Mouse (Mus musculus) heart, embryonic 15.5 days (tissue): ENCODE measurements around the gene Tprn. TPM values are rescaled to one million over a fixed set of nuclear protein-coding genes. Genes with fewer than 3 reads are reported as not detected.

ENCODE experiments used
- ATAC-seq: fragments of 200-750 bp; cut with Nextera tagmentation; replicated peaks from 2 replicates; pipeline ENCODE4 v1.8.0; 2017; ENCODE audit warnings: low read depth, moderate TSS enrichment; ENCODE audit not compliant: insufficient number of reproducible peaks, insufficient read depth, low FRiP score
- H3K27ac ChIP-seq: fragments of 300-500 bp; sonication (generic); 2 replicates; pipeline ENCODE4 v1.5.1; 2015; ENCODE audit warnings: mild to moderate bottlenecking, inconsistent platforms
- H3K27me3 ChIP-seq: fragments of 300-500 bp; sonication (generic); 2 replicates; pipeline ENCODE4 v1.6.1; 2015; ENCODE audit warnings: inconsistent platforms
- H3K36me3 ChIP-seq: fragments of 300-500 bp; sonication (generic); 2 replicates; pipeline ENCODE4 v1.6.1; 2015; ENCODE audit warnings: mild to moderate bottlenecking, inconsistent platforms
- H3K4me1 ChIP-seq: fragments of 300-500 bp; sonication (generic); replicated peaks from 2 replicates; pipeline ENCODE4 v1.6.1; 2015; ENCODE audit warnings: inconsistent platforms
- H3K4me2 ChIP-seq: fragments of 300-500 bp; sonication (generic); 2 replicates; pipeline ENCODE4 v1.6.1; 2015; ENCODE audit warnings: inconsistent platforms, mild to moderate bottlenecking, moderate library complexity
- H3K4me3 ChIP-seq: fragments of 300-500 bp; sonication (generic); 2 replicates; pipeline ENCODE4 v1.5.1; 2015; ENCODE audit warnings: mild to moderate bottlenecking, inconsistent platforms
- H3K9ac ChIP-seq: fragments of 300-500 bp; sonication (generic); 2 replicates; pipeline ENCODE4 v1.6.1; 2015; ENCODE audit warnings: mild to moderate bottlenecking, inconsistent platforms
- H3K9me3 ChIP-seq: fragments of 300-500 bp; sonication (generic); replicated peaks from 2 replicates; pipeline ENCODE4 v1.6.1; 2016; ENCODE audit warnings: inconsistent platforms
- WGBS: fragments of 180-500 bp; shearing (Covaris S2); methylation state at CpG from one replicate; pipeline ENCODE4 v1.1.7; 2015; ENCODE audit warnings: mixed read lengths; 5-methylcytosine and 5-hydroxymethylcytosine counted together
- polyA plus RNA-seq: library from polyadenylated mRNA; unstranded; fragments of >200 nt; fragmentation: Nextera tagmentation; extraction: Ambion mirVana; gene quantifications from 2 replicates; pipeline ENCODE4 v1.2.1, GENCODE M21; 2015

Tprn gene
- polyA plus RNA-seq, 1 experiment from 2014 or later: 3.6 TPM

DNA sequence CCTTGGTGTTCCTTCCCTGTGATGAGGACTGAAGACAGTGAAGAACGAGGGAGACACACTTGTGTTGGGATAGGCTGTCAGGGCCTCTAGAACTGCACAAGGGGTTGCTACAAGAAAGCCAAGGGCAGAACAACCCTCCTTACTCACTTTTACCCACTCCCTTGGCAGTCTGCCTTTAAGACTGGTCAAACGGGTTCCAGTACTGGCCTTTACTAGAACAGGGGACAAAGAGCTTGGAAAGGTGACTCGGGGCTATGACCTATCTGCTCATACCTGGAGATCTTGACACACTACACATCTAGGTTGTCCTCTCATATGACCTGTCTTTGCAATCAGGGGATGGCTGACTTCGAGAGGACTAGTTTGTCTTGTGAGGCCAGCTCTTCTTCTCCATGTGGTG, 24.9 kb upstream of the Tprn start:
- Histone ChIP-seq H3K36me3 (no peaks in the 10 kb centered on the region), H3K9ac (no peak overlapping the region), H3K27me3 (peaks cover 52% of the 10 kb centered on the region), H3K4me1 (peaks cover 23% of the 10 kb centered on the region), H3K9me3 (no peaks in the 10 kb centered on the region), H3K27ac (no peak overlapping the region), H3K4me2 (no peak overlapping the region), H3K4me3 (no peak overlapping the region)
- no peak for ATAC-seq
- WGBS: 62% methylated on average over 4 of the region's 4 CpGs

DNA sequence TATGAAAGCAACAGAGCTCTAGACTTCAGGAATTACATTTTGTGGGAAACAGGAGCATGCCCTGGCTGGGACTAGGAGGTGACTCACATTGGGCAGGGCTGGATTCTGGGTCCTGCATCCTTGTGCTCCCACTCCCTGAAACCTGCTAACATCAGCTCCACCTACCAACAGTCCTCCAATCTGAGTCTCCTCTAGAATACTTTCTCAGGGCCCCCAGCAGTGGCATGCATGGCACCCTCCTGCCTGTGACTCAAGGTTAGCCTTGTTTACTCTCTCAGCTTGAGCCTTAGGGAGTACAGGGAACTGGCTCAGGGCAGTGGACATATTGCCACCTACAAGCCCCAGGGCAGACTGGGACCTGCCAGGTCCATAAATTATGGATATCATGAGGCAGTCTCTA, 24.3 kb upstream of the Tprn start:
- Histone ChIP-seq H3K4me1 (peaks cover 26% of the 10 kb centered on the region), H3K4me2 (no peak overlapping the region), H3K4me3 (no peak overlapping the region), H3K9me3 (no peaks in the 10 kb centered on the region), H3K27me3 (peaks cover 56% of the 10 kb centered on the region), H3K9ac (no peak overlapping the region), H3K36me3 (no peaks in the 10 kb centered on the region), H3K27ac (no peak overlapping the region)
- no peak for ATAC-seq

DNA sequence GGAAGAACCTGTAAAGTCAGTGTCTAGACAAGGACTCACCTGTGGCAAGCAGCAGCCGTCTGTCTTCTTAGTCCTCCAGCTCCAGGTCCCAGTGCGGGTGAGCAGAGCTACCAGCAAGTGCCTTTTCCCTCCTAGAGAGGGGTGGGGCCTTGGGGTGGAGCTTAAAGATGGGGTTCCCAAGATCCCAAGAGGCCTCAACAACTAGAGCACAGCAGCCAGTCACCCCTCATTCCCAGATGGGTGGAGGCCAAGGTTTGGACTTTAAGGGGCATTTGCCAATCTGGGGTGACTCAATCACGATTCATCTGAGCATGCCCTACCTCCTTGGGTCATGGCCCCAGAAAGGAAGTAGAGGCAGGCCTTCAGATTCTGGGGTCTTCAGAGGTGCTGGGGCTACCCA, 22.7 kb upstream of the Tprn start:
- H3K4me1 ChIP-seq: peaks cover 26% of the 10 kb centered on the region
- H3K9ac ChIP-seq: no peak overlapping the region
- H3K4me3 ChIP-seq: no peak overlapping the region
- 81% methylated on average over 3 of the region's 3 CpGs for WGBS
- H3K4me2 ChIP-seq: no peak overlapping the region
- no peaks in the 10 kb centered on the region for H3K36me3 ChIP-seq
- no peak for ATAC-seq
- peaks cover 59% of the 10 kb centered on the region for H3K27me3 ChIP-seq
- H3K9me3 ChIP-seq: no peaks in the 10 kb centered on the region
- no peak overlapping the region for H3K27ac ChIP-seq

DNA sequence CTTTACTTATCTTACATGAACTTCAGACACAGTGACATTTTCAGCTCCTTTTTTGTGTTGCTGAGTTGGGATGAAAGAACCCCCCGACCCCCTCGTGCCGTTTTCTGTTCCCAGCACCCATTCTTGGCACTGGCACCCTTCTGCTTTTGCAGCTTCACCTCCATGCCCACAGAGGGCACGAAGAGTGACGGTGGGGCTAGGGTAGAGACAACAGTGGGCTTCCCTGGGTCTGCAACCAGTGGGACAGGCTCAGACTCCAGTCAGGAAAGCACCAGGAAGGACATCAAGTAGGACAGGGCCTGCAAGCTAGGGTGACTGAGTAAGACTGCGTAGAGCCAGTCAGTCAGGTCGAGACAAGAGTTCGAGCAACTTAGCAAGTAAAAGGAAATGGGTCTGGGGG, 22.1 kb upstream of the Tprn start:
- H3K4me1 ChIP-seq: peaks cover 26% of the 10 kb centered on the region
- 53% methylated on average over 8 of the region's 8 CpGs for WGBS
- no peak; the same call in 1 of the 2 replicates for ATAC-seq

DNA sequence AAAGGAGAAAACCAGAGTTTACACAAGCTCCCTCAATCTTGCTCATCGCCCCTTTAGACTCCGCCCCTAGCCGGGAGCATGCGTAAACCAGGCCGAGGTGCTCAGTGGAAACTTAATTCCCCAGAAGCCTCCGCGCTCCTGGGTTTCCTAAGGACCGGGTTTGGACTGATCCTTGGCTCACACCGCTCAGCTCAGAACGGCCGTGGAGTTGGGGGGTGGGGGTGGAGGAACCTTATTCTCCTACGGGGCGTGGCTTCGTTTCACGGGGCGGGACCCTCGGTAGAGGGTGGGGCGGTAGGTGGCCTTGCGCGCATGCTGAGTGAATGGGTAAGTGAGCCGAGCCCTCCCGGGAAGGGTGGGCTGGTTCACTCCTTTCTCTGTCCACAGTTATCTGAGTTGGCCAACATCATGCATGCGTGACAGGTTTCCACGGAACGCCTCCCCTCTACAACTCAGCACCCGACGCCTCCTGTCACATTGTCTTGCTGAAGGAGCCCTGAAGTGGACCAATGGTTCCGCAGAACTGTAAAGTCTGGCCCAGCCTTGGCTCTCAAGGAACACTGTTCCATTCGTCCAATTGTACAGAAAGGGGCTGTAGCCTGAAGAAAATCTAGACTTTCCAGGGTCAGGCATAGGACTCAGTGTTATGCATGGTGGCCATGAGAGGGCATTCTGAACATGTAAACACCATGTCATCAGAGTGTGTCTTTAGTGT, 21.5 kb upstream of the Tprn start:
- WGBS: 1% methylated on average over 29 of the region's 29 CpGs

More for the DNA sequence above, 22.1 kb upstream of the Tprn start:
- peak overlapping the region; percentile 57 for H3K4me3 ChIP-seq
- H3K27ac ChIP-seq: no peak overlapping the region
- no peaks in the 10 kb centered on the region for H3K9me3 ChIP-seq
- H3K27me3 ChIP-seq: peaks cover 54% of the 10 kb centered on the region
- no peaks in the 10 kb centered on the region for H3K36me3 ChIP-seq
- H3K4me2 ChIP-seq: peak overlapping the region; percentile 94
- peak overlapping the region; percentile 3; the same call in 1 of the 2 replicates for H3K9ac ChIP-seq

DNA sequence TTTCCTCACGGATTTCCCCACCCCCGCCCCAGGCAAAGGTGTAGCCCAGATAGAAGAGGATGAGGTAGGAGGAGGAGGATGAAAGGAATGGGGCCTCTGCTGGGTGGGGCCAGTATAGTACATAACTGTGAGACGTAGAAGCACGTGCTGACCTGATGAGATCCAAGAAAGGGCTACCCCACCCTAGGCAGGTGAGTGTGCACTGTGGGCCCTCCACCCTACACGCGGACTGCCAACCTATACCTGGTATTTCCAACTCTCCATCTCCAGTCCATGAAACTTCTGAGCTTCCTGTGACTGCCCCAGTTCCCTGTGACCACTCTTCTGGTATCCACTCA, 21.0 kb upstream of the Tprn start:
- no peaks in the 10 kb centered on the region for H3K36me3 ChIP-seq
- 20% methylated on average over 6 of the region's 6 CpGs for WGBS
- H3K27me3 ChIP-seq: peaks cover 44% of the 10 kb centered on the region
- no peak overlapping the region for H3K27ac ChIP-seq
- H3K9me3 ChIP-seq: no peaks in the 10 kb centered on the region
- peaks cover 26% of the 10 kb centered on the region for H3K4me1 ChIP-seq
- ATAC-seq: no peak
- no peak overlapping the region for H3K9ac ChIP-seq
- peak overlapping the region; percentile 94 for H3K4me2 ChIP-seq
- peak overlapping the region; percentile 57 for H3K4me3 ChIP-seq

More for the DNA sequence above, 21.5 kb upstream of the Tprn start:
- H3K4me1 ChIP-seq: peaks cover 26% of the 10 kb centered on the region
- no peaks in the 10 kb centered on the region for H3K9me3 ChIP-seq
- ATAC-seq: peak; percentile 82
- peak overlapping the region; percentile 57 for H3K4me3 ChIP-seq
- peak overlapping the region; percentile 94 for H3K4me2 ChIP-seq
- H3K9ac ChIP-seq: peak overlapping the region; percentile 3
- peaks cover 49% of the 10 kb centered on the region for H3K27me3 ChIP-seq
- H3K36me3 ChIP-seq: no peaks in the 10 kb centered on the region
- H3K27ac ChIP-seq: no peak overlapping the region

DNA sequence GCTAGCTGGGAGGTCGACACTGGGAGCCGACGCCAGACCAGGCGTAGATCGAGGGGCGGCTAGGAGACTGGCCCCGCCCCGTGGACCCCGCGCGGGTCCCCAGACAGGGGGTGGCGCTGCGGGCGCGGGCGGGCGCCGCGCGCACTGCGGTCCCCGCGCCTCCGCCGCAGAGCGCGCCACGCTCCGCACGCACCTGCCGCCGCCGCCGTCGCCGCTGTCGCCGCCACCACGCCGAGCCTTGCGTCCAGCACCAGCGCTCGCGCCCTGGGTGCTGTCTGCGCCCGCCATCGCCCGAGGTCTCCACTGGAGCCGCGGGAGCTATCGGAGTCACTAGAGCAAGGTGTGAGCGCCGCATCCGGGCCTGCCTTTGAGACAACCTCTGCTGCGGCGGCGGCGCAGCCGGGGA, 20.3 kb upstream of the Tprn start, which contains the start of the genes Rnf208 and Cysrt1:
Gene Rnf208, plus strand, starts transcription at position 155 of the 406 bp plus-strand sequence.
Gene Cysrt1, minus strand, starts transcription at position 352 of the 406 bp plus-strand sequence.
- Histone ChIP-seq H3K4me1 (peaks cover 26% of the 10 kb centered on the region), H3K9me3 (no peaks in the 10 kb centered on the region), H3K4me2 (peak within 1 kb of the TSS; percentile 94), H3K27ac (no peak within 1 kb of the TSS), H3K36me3 (no peaks in the 10 kb centered on the region), H3K27me3 (peaks cover 42% of the 10 kb centered on the region), H3K4me3 (peak within 1 kb of the TSS; percentile 57), H3K9ac (peak within 1 kb of the TSS; percentile 57)
- no peak for ATAC-seq
- under 1% methylated on average over 51 of the region's 59 CpGs for WGBS

DNA sequence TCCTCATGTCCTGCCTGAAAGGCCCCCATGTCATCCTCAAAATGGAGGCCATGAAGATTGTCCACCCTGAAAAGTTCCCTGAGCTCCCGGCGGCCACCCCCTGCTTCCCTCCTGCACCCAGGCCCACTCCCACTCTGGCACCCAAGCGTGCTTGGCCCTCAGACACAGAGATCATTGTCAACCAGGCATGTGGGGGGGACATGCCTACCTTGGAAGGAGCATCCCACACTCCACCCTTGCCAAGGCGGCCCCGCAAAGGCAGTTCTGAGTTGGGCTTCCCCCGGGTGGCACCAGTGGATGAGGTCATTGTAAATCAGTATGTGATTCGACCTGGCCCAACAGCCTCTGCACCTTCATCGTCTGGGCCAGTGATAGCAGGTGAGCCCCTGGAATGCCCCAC, 19.1 kb upstream of the Tprn start:
- no peak overlapping the region for H3K9ac ChIP-seq
- H3K4me2 ChIP-seq: no peak overlapping the region
- WGBS: 69% methylated on average over 8 of the region's 8 CpGs
- H3K9me3 ChIP-seq: no peaks in the 10 kb centered on the region
- H3K36me3 ChIP-seq: peaks cover 7% of the 10 kb centered on the region; the same call in 1 of the 2 replicates
- H3K4me1 ChIP-seq: peaks cover 26% of the 10 kb centered on the region
- no peak overlapping the region for H3K4me3 ChIP-seq
- H3K27me3 ChIP-seq: peaks cover 38% of the 10 kb centered on the region
- ATAC-seq: no peak
- no peak overlapping the region for H3K27ac ChIP-seq

DNA sequence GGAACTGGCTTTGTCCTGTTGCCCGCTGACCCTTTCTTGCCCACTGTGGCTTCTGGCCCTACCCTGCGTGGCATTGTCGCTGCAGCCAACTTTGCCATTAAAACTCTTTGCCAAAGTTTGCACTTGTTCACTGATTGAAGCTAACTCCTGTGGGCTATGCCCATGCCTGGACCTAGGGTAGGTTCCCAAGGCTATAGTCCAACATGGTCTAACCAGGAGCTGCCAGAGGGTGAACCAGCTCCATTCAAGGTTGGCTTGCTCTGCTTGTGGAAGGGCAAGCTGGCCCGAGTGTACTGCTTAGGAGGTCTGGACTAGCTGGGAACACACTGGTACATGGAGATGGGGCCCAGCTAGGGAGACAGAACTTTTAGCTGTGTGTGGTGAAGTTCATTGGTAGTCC, 18.3 kb upstream of the Tprn start:
- ATAC-seq: no peak
- WGBS: 87% methylated on average over 4 of the region's 4 CpGs
- H3K36me3 ChIP-seq: peaks cover 11% of the 10 kb centered on the region; the same call in 1 of the 2 replicates
- peaks cover 36% of the 10 kb centered on the region for H3K27me3 ChIP-seq
- no peaks in the 10 kb centered on the region for H3K9me3 ChIP-seq
- H3K4me1 ChIP-seq: peaks cover 26% of the 10 kb centered on the region
- no peak overlapping the region for H3K9ac ChIP-seq
- no peak overlapping the region for H3K27ac ChIP-seq
- H3K4me2 ChIP-seq: no peak overlapping the region
- no peak overlapping the region for H3K4me3 ChIP-seq

DNA sequence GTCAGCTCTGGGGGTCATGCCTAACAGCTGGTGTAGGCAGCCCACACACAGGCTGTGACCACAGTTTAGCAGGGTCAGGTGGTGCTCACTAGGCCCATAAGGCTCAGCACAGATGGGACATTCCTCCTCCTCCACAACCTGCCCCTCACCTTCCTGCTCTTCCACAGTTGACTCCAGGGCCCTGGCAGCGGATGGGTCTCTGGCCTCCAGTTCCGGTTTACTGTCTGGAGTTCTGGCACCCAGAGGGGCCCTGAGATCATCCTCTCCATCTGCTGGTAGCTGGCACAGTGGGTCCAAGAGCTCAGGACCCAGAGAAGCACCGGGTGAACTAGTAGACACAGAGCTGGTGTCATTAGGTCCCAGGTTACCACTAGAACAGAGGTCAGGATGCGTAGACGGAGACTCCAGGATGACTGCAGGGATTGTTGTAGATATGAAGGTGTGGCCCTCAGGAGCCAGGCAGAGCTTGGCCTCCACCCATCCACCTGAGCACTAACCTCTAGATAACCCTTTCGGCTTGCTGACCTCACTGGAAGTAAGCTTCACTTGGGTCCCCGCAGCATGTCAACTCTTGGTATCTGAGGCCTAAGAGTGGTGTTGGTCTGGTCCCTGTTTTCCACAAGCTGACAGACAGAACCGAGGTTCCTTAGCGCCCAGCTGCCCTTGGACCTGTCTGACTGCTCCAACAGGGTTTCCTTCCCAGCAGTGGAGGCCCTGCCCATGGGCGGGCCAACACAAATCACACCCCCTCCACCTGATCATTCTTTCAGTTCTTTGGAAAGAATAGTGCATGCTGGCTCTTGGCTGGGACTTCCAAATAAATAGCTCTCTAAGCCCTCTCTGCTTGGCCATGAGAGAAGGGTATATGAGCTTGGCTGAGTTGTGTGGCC, 16.0 kb upstream of the Tprn start, which contains the start of gene AL732309.1:
Gene AL732309.1, minus strand, starts transcription at position 681 of the 890 bp plus-strand sequence.
- no peak within 1 kb of the TSS for H3K27ac ChIP-seq
- no peak within 1 kb of the TSS for H3K9ac ChIP-seq
- H3K9me3 ChIP-seq: no peaks in the 10 kb centered on the region
- H3K4me2 ChIP-seq: no peak within 1 kb of the TSS
- 87% methylated on average over 10 of the region's 10 CpGs for WGBS
- peaks cover 30% of the 10 kb centered on the region for H3K36me3 ChIP-seq
- peaks cover 14% of the 10 kb centered on the region for H3K4me1 ChIP-seq
- H3K4me3 ChIP-seq: no peak within 1 kb of the TSS
- peaks cover 24% of the 10 kb centered on the region for H3K27me3 ChIP-seq
- no peak for ATAC-seq

DNA sequence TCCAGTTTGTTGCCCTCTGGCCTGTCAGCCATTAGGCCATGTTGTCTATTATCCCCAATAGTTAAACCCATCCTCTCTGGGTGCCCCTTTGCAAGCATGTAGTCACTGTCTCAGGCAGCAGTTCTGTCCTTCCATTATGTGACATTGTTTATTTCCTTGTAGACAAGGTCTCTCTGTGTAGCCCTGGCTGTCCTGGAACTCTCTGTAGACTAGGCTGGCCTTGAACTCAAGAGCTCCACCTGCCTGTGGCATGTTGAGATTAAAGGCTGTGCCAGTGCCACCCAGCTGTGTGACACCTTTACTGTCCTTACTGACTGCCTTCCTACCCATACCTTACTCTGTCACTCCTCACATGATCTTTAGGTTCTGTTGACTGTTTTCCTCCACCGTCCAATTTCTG, 10.1 kb upstream of the Tprn start:
- no peak for ATAC-seq
- Histone ChIP-seq H3K27me3 (no peaks in the 10 kb centered on the region), H3K27ac (no peak overlapping the region), H3K4me2 (no peak overlapping the region), H3K4me3 (no peak overlapping the region), H3K36me3 (peaks cover 42% of the 10 kb centered on the region), H3K9ac (no peak overlapping the region), H3K9me3 (no peaks in the 10 kb centered on the region), H3K4me1 (peaks cover 16% of the 10 kb centered on the region)
- 83% methylated on average over 1 of the region's 1 CpGs for whole genome bisulfite sequencing
